Mouse (Mus musculus) MEL (cell line): ENCODE measurements around the gene Smg6.

ENCODE experiments used
- CHD2 ChIP-seq: IDR thresholded peaks from 2 replicates; pipeline ENCODE4 v1.6.1; 2011; ENCODE audit warnings: low read length, improper control_type of control experiment
- CTCF ChIP-seq, 3 experiments: IDR thresholded peaks in 2 of 3; conservative IDR thresholded peaks in 1 of 3; 2 replicates each; pipeline ENCODE4 v1.5.1; 2011 to 2012; ENCODE audit warnings: low read length in 3 of 3, low read depth in 2 of 3, mild to moderate bottlenecking in 2 of 3, improper control_type of control experiment in 1 of 3, inconsistent platforms in 1 of 3, mixed read lengths in 1 of 3, moderate library complexity in 1 of 3; ENCODE audit not compliant: control insufficient read depth in 1 of 3, insufficient read depth in 1 of 3, poor library complexity in 1 of 3, severe bottlenecking in 1 of 3
- GATA1 ChIP-seq: IDR thresholded peaks from 2 replicates; pipeline ENCODE4 v1.6.1; 2011; ENCODE audit warnings: low read depth, low read length, improper control_type of control experiment
- KAT2A ChIP-seq: conservative IDR thresholded peaks from 2 replicates; pipeline ENCODE4 v1.6.1; 2012; ENCODE audit warnings: low read depth, low read length, improper control_type of control experiment, inconsistent platforms
- MAX ChIP-seq: IDR thresholded peaks from 2 replicates; pipeline ENCODE4 v1.6.1; 2011; ENCODE audit warnings: low read length, improper control_type of control experiment
- NRF1 ChIP-seq: IDR thresholded peaks from 2 replicates; pipeline ENCODE4 v1.6.1; 2014; ENCODE audit warnings: low read depth, mild to moderate bottlenecking, inconsistent platforms, low read length, improper control_type of control experiment, moderate library complexity; ENCODE audit not compliant: poor library complexity, insufficient read depth, severe bottlenecking
- POLR2A ChIP-seq, 2 experiments: IDR thresholded peaks; 2 replicates each; pipeline ENCODE4 v1.6.1; 2011 to 2012; ENCODE audit warnings: low read length in 2 of 2, mild to moderate bottlenecking in 2 of 2, control low read depth in 1 of 2, improper control_type of control experiment in 1 of 2, low read depth in 1 of 2, moderate library complexity in 1 of 2; ENCODE audit not compliant: control insufficient read depth in 1 of 2, insufficient read depth in 1 of 2, poor library complexity in 1 of 2
- POLR2AphosphoS2 ChIP-seq: IDR thresholded peaks from 2 replicates; pipeline ENCODE4 v1.6.1; 2011; ENCODE audit warnings: low read length, improper control_type of control experiment
- RAD21 ChIP-seq: IDR thresholded peaks from 2 replicates; pipeline ENCODE4 v1.6.1; 2011; ENCODE audit warnings: mild to moderate bottlenecking, low read depth, low read length, improper control_type of control experiment
- TBP ChIP-seq: IDR thresholded peaks from 2 replicates; pipeline ENCODE4 v1.8.0; 2011; ENCODE audit warnings: low read depth, low read length, improper control_type of control experiment
- USF1 ChIP-seq: IDR thresholded peaks from 2 replicates; pipeline ENCODE4 v1.6.1; 2014; ENCODE audit warnings: low read depth, mild to moderate bottlenecking, inconsistent platforms, low read length, improper control_type of control experiment, moderate library complexity
- ZC3H11A ChIP-seq: IDR thresholded peaks from 2 replicates; pipeline ENCODE4 v1.6.1; 2012; ENCODE audit warnings: low read depth, mild to moderate bottlenecking, inconsistent platforms, low read length, improper control_type of control experiment

DNA sequence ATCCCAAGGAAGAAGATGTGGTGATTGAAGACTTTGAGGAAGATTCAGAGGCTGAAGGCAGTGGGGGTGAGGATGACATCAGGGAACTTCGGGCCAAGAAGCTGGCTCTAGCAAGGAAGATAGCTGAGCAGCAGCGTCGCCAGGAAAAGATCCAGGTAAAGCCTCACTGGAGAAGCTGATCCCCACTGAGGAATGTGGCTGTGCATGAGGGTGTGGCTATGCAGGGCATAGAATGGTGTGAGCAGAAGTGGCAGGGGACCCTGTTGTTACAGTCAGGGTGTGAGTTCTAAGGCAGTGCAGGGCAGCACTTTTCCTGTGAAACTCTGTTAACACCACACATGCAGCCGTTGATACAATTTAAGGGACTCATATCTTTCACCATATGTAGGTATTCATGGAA, 217.1 kb downstream of the Smg6 start:
- TF ChIP-seq RAD21 (no peak), KAT2A (no peak), MAX (no peak), NRF1 (no peak), POLR2A (IDR thresholded peaks at IDR 0.05; ENCODE audit: control insufficient read depth in 1 of 2, insufficient read depth in 1 of 2, low read depth in 1 of 2, low read length in 2 of 2, poor library complexity in 1 of 2) (no peak), USF1 (no peak), CHD2 (no peak), ZC3H11A (no peak), CTCF (IDR thresholded peaks at IDR 0.05 in 2 of 3, conservative IDR thresholded peaks at IDR 0.05 in 1 of 3; ENCODE audit: control insufficient read depth in 1 of 3, insufficient read depth in 1 of 3, low read depth in 2 of 3, low read length in 3 of 3, poor library complexity in 1 of 3, severe bottlenecking in 1 of 3) (no peak), POLR2AphosphoS2 (no peak), GATA1 (no peak), TBP (no peak)
